Mouse (Mus musculus) embryonic facial prominence, embryonic 11.5 days (tissue): ENCODE measurements around the gene Serinc3. TPM values are rescaled to one million over a fixed set of nuclear protein-coding genes. Genes with fewer than 3 reads are reported as not detected.
"Not testable (repeated sequence)": the region's sequence is repeated elsewhere in the genome, so short reads cannot be mapped to it uniquely, and the experiment has no call there.

Source experiments
- ATAC-seq: fragments of 200-750 bp; cut with Nextera tagmentation; replicated peaks from 2 replicates; pipeline ENCODE4 v1.8.0; 2017; ENCODE audit warnings: low read depth; ENCODE audit not compliant: insufficient number of reproducible peaks, low FRiP score, low TSS enrichment
- DNase-seq: peaks from one replicate; pipeline ENCODE4 v3.0.0-alpha.2; 2015; ENCODE audit warnings: low spot score
- H3K27ac ChIP-seq: fragments of 300-500 bp; sonication (generic); replicated peaks from 2 replicates; pipeline ENCODE4 v1.5.1; 2014; ENCODE audit warnings: mild to moderate bottlenecking, low read depth, low read length, control low read depth
- H3K27me3 ChIP-seq: fragments of 300-500 bp; sonication (generic); 2 replicates; pipeline ENCODE4 v1.6.1; 2014; ENCODE audit warnings: mild to moderate bottlenecking, low read length, moderate library complexity, mixed read lengths; ENCODE audit not compliant: control insufficient read depth, insufficient read depth
- H3K36me3 ChIP-seq: fragments of 300-500 bp; sonication (generic); replicated peaks from 2 replicates; pipeline ENCODE4 v1.6.1; 2014; ENCODE audit warnings: low read depth, mild to moderate bottlenecking, low read length, moderate library complexity, mixed read lengths; ENCODE audit not compliant: control insufficient read depth, insufficient read depth
- H3K4me1 ChIP-seq: fragments of 300-500 bp; sonication (generic); 2 replicates; pipeline ENCODE4 v1.6.1; 2014; ENCODE audit warnings: low read length, mixed read lengths; ENCODE audit not compliant: control insufficient read depth, insufficient read depth
- H3K4me2 ChIP-seq: fragments of 300-500 bp; sonication (generic); 2 replicates; pipeline ENCODE4 v1.6.1; 2014; ENCODE audit warnings: low read depth, mild to moderate bottlenecking, control low read depth, low read length, moderate library complexity
- H3K4me3 ChIP-seq: fragments of 300-500 bp; sonication (generic); 2 replicates; pipeline ENCODE4 v1.5.1; 2014; ENCODE audit warnings: low read depth, low read length, control low read depth
- H3K9ac ChIP-seq: fragments of 300-500 bp; sonication (generic); replicated peaks from 2 replicates; pipeline ENCODE4 v1.6.1; 2014; ENCODE audit warnings: mild to moderate bottlenecking, control low read depth, low read length
- H3K9me3 ChIP-seq: fragments of 300-500 bp; sonication (generic); replicated peaks from 2 replicates; pipeline ENCODE4 v1.6.1; 2016; ENCODE audit warnings: mild to moderate bottlenecking, low read length, inconsistent platforms, mixed read lengths; ENCODE audit not compliant: control insufficient read depth
- WGBS: fragments of 180-500 bp; shearing (Covaris S2); extraction: QIAGEN DNeasy Blood & Tissue Kit; methylation state at CpG from one replicate; pipeline ENCODE4 v1.1.7; 2014; 5-methylcytosine and 5-hydroxymethylcytosine counted together
- polyA plus RNA-seq: library from polyadenylated mRNA; unstranded; fragments of >200 nt; fragmentation: Nextera tagmentation; extraction: Ambion mirVana; gene quantifications from 2 replicates; pipeline ENCODE4 v1.2.1, GENCODE M21; 2014

Gene Serinc3
- 26.0 and 27.9 TPM in 2 replicates for polyA plus RNA-seq

DNA sequence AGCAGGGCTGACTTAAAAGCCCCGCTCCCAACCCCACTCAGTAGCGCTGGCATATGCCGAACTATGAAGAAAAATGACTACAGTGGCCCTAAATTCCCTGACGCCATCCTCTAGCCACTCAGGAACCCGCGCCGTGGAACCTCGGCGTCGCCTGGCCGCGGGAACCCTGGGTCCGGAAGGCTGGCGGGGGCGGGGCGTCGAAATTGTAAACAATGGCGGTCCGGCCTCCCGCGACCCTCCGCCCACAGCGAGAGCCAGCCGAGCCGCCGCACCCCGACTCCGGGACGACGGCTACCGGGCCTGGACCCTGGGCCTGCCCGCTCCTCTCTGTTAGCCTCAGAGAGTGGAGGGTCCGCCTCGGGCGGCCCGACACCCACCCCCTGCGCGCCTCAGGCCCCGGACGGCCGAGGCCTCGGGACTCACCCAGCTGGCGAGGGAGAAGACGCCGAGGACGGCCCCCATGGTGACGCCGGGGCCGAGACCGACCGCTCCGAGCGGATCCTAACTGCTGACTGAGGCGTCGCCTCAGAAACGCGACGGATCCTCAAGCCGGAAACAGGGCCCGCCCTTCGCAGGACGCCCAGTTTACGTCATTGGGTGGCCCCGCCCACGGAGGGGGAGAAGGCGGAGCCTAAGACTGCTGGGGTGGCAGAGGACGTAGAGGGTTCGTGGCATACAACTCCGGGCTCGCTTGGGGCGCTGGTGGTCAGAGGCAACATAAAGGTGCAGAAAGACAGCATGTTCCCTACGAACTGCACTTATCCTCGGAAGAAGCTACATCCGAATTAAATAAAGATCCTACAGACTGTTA is at the start of gene Serinc3:
TSS of gene Serinc3 (minus strand) at position 557 of the 811 bp plus-strand sequence.
- Histone ChIP-seq H3K9ac (peak within 1 kb of the TSS; percentile 77), H3K4me3 (peak within 1 kb of the TSS; percentile 68), H3K36me3 (no peaks in the 10 kb centered on the region), H3K27ac (peak within 1 kb of the TSS; percentile 95), H3K27me3 (no peaks in the 10 kb centered on the region), H3K9me3 (no peaks in the 10 kb centered on the region), H3K4me2 (peak within 1 kb of the TSS; percentile 46), H3K4me1 (no peaks in the 10 kb centered on the region)
- WGBS, result under 1% methylated on average over 74 of the region's 74 CpGs
- peak; percentile 96 for ATAC-seq
- peak; percentile 99 for DNase-seq

DNA sequence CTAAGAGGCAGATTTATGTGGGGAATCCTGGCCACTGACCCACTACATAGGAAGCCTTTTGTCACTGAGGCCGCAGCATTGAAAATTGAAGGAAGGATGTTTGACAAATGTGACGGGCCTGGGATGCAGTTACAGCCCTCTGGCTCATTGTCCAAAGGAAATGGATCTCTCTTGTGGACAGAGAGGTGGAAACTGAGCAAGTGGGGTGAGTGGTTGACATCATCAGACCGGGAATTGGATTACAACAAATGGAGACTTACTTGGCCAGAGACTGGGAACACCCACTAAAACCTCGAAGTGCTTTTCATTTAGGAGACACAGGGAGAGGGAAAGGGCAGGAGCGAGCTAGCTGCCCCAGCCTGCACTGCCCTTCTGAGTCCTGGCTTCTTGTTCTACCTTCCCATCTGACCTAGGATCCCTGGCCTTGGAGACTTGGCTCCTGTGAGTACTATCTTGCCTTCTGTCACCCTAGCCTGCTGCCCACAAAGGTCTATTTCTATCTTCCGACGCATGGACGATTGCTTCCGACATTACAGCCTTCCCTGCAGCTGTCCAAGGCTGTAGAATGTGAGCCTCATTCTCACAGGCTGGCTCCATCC is 48.9 kb upstream of the Serinc3 start:
- H3K9me3 ChIP-seq, result no peaks in the 10 kb centered on the region
- 0 out of 2 replicates have a peak overlapping the region, but pooled peaks have one; percentile 28 for H3K27ac ChIP-seq
- WGBS, result 64% methylated on average over 9 of the region's 9 CpGs
- no peak overlapping the region for H3K4me2 ChIP-seq
- no peaks in the 10 kb centered on the region for H3K4me1 ChIP-seq
- DNase-seq, result no peak
- no peaks in the 10 kb centered on the region for H3K36me3 ChIP-seq
- no peak overlapping the region for H3K9ac ChIP-seq
- no peak for ATAC-seq
- no peak overlapping the region for H3K4me3 ChIP-seq
- H3K27me3 ChIP-seq, result no peaks in the 10 kb centered on the region

GRCm38 (mm10) chr2:163692873-163693612 is 48.1 kb upstream of the Serinc3 start:
- Histone ChIP-seq H3K36me3 (no peaks in the 10 kb centered on the region), H3K27ac (no peak overlapping the region), H3K9me3 (no peaks in the 10 kb centered on the region), H3K4me1 (no peaks in the 10 kb centered on the region), H3K4me3 (no peak overlapping the region), H3K9ac (no peak overlapping the region), H3K4me2 (no peak overlapping the region), H3K27me3 (no peaks in the 10 kb centered on the region)
- DNase-seq (no peak), ATAC-seq (no peak)
- 74% methylated on average over 3 of the region's 3 CpGs for WGBS

GRCm38 (mm10) chr2:163691846-163692605 is 47.1 kb upstream of the Serinc3 start:
- Histone ChIP-seq H3K27ac (no peak overlapping the region), H3K4me3 (no peak overlapping the region), H3K4me2 (no peak overlapping the region), H3K9ac (no peak overlapping the region), H3K36me3 (no peaks in the 10 kb centered on the region), H3K27me3 (no peaks in the 10 kb centered on the region), H3K4me1 (no peaks in the 10 kb centered on the region), H3K9me3 (no peaks in the 10 kb centered on the region)
- DNase-seq, result no peak
- 92% methylated on average over 6 of the region's 6 CpGs for WGBS
- ATAC-seq, result no peak

DNA sequence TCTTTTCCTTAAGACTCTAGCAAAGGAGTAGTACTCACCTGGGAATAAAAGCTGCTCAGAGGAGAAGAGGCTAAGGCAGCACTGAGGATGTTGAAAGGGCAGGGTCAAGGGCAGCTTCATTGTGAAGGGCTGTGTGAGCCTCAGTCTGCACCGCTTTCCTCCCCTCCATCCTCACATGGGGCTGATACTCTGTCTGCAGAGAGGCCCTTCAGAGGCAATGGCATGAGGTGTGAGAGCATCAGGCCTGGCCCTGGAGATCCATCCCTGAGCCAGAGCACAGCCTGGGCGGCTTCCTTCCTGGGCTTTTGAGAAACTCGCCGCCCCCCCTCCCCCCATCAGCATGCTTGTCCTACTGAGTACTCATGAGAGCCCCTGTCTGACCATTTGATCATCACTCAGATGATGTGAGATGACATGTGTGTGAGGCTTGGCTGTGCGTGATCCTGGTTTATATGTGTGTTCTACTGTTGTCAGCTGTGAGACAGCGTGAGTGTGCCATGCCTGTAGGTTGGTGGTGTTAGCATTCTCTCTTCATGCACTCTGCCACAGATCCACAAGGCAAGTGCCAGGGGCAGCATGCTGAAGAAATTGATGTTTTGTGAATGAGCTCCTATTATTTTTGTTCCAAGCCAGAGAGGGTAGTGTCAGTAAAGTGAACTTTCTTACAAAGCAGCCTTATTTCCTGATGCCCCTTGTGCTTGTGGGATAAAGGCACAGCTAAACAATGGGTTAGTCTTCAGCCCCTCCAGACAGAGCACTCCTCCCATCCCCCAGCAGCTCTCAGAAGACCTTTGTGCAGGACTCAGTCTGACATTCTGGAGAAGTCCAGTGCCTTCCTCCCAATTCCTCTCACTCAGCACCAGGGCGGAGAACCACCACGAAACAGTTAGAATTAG is 45.7 kb upstream of the Serinc3 start:
- no peaks in the 10 kb centered on the region for H3K36me3 ChIP-seq
- no peak overlapping the region for H3K4me3 ChIP-seq
- DNase-seq, result no peak
- peak overlapping the region; percentile 14; the same call in 1 of the 2 replicates for H3K9ac ChIP-seq
- H3K27ac ChIP-seq, result no peak overlapping the region
- no peaks in the 10 kb centered on the region for H3K27me3 ChIP-seq
- H3K9me3 ChIP-seq, result no peaks in the 10 kb centered on the region
- no peak overlapping the region for H3K4me2 ChIP-seq
- H3K4me1 ChIP-seq, result no peaks in the 10 kb centered on the region
- peak; percentile 58; the same call in 1 of the 2 replicates for ATAC-seq
- 59% methylated on average over 8 of the region's 8 CpGs for WGBS

- Histone ChIP-seq H3K9me3 (no peaks in the 10 kb centered on the region), H3K27ac (no peak overlapping the region), H3K4me2 (no peak overlapping the region), H3K36me3 (no peaks in the 10 kb centered on the region), H3K9ac (no peak overlapping the region), H3K27me3 (no peaks in the 10 kb centered on the region), H3K4me1 (no peaks in the 10 kb centered on the region), H3K4me3 (no peak overlapping the region)
- DNase-seq (no peak), ATAC-seq (no peak)
- WGBS, result 88% methylated on average over 3 of the region's 3 CpGs
Observed at GRCm38 (mm10) chr2:163689771-163690170, 44.8 kb upstream of the Serinc3 start.

DNA sequence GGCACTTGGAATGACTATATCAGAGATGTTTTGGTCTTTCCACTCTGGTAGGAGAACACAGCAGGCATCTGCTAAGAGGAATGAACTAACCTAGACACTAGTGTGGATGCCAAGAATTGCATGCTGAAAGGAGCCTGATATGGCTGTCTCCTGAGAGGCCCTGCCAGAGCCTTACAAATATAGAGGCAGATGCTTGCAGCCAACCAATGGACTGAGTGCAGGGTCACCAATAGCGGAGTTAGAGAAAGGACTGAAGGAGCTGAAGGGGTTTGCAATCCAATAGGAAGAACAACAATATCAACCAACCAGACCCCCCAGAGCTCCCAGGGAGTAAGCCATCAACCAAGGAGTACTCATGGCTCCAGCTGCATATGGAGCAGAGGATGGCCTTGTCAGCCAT is 43.4 kb upstream of the Serinc3 start:
- H3K36me3 ChIP-seq, H3K27ac ChIP-seq, DNase-seq, H3K4me1 ChIP-seq, H3K9ac ChIP-seq, H3K9me3 ChIP-seq, H3K4me2 ChIP-seq, H3K27me3 ChIP-seq, H3K4me3 ChIP-seq, ATAC-seq: not testable (repeated sequence)
- 90% methylated on average over 1 of the region's 1 CpGs for WGBS
